Mouse (Mus musculus): ENCODE results near the gene Macrod2.

GRCm38 (mm10) chr2:140653978-140654377 lies 258.9 kb downstream of the Macrod2 start:
- TF ChIP-seq CTCF (IDR thresholded peaks at IDR 0.05) (no peak), EP300 (IDR thresholded peaks at IDR 0.05) (no peak)

All from lung, postnatal 0 days (tissue).